Mouse (Mus musculus) forebrain, embryonic 16.5 days (tissue): ENCODE measurements around the gene Smim13. TPM values are rescaled to one million over a fixed set of nuclear protein-coding genes. Genes with fewer than 3 reads are reported as not detected.

Experiments used
- ATAC-seq: fragments of 200-750 bp; cut with Nextera tagmentation; 2 replicates; pipeline ENCODE4 v1.8.0; 2017; ENCODE audit warnings: mild to moderate bottlenecking, moderate library complexity
- H3K27ac ChIP-seq: fragments of 300-500 bp; sonication (generic); 2 replicates; pipeline ENCODE4 v1.5.1; 2014; ENCODE audit warnings: low read length, control low read depth
- H3K27me3 ChIP-seq: fragments of 300-500 bp; sonication (generic); replicated peaks from 2 replicates; pipeline ENCODE4 v1.6.1; 2014; ENCODE audit warnings: low read length; ENCODE audit not compliant: control insufficient read depth, insufficient read depth
- H3K36me3 ChIP-seq: fragments of 300-500 bp; sonication (generic); 2 replicates; pipeline ENCODE4 v1.6.1; 2014; ENCODE audit not compliant: control insufficient read depth, insufficient read depth
- H3K4me1 ChIP-seq: fragments of 300-500 bp; sonication (generic); replicated peaks from 2 replicates; pipeline ENCODE4 v1.6.1; 2014; ENCODE audit warnings: low read length; ENCODE audit not compliant: control insufficient read depth, insufficient read depth
- H3K4me2 ChIP-seq: fragments of 300-500 bp; sonication (generic); 2 replicates; pipeline ENCODE4 v1.6.1; 2014; ENCODE audit warnings: mild to moderate bottlenecking, low read length, control low read depth
- H3K4me3 ChIP-seq: fragments of 300-500 bp; sonication (generic); replicated peaks from 2 replicates; pipeline ENCODE4 v1.5.1; 2014; ENCODE audit warnings: mild to moderate bottlenecking, low read length, control low read depth
- H3K9ac ChIP-seq: fragments of 300-500 bp; sonication (generic); replicated peaks from 2 replicates; pipeline ENCODE4 v1.6.1; 2014; ENCODE audit warnings: low read depth, low read length, control low read depth
- H3K9me3 ChIP-seq: fragments of 300-500 bp; sonication (generic); 2 replicates; pipeline ENCODE4 v1.6.1; 2016; ENCODE audit warnings: low read length; ENCODE audit not compliant: control insufficient read depth
- WGBS: fragments of 180-500 bp; shearing (Covaris S2); extraction: QIAGEN DNeasy Blood & Tissue Kit; methylation state at CpG from one replicate; pipeline ENCODE4 v1.1.7; 2014; 5-methylcytosine and 5-hydroxymethylcytosine counted together
- polyA plus RNA-seq: library from polyadenylated mRNA; unstranded; fragments of >200 nt; fragmentation: Nextera tagmentation; extraction: Ambion mirVana; gene quantifications from 2 replicates; pipeline ENCODE4 v1.2.1, GENCODE M21; 2015

Gene Smim13
- polyA plus RNA-seq, 1 experiment from 2014 or later = 26.9 TPM

- Histone ChIP-seq H3K9me3 (no peaks in the 10 kb centered on the region), H3K4me1 (peaks cover 17% of the 10 kb centered on the region), H3K27me3 (no peaks in the 10 kb centered on the region), H3K36me3 (no peaks in the 10 kb centered on the region), H3K27ac (no peak overlapping the region), H3K9ac (no peak overlapping the region), H3K4me2 (no peak overlapping the region), H3K4me3 (no peak overlapping the region)
- WGBS = 92% methylated on average over 4 of the region's 4 CpGs
- ATAC-seq = no peak
Measured at GRCm38 (mm10) chr13:41326134-41326533, 76.5 kb downstream of the Smim13 start.

Other genes with a start within 250 kb of the Smim13 start
- 71.7 and 81.0 TPM in 2 replicates for gene Pak1ip1, start 248.8 kb upstream of the Smim13 start, polyA plus RNA-seq
- gene Tmem14c, start 233.6 kb upstream of the Smim13 start, polyA plus RNA-seq = 109 and 113 TPM in 2 replicates
- gene Mak, start 170.1 kb upstream of the Smim13 start, polyA plus RNA-seq = 1.6 and 2.1 TPM in 2 replicates
- gene Gcm2, start 138.8 kb upstream of the Smim13 start, polyA plus RNA-seq = not detected in 2 replicates
- gene Sycp2l, start 135.5 kb upstream of the Smim13 start, polyA plus RNA-seq = not detected in 2 replicates
- 51.4 and 58.3 TPM in 2 replicates for gene Elovl2, start 29.4 kb upstream of the Smim13 start, polyA plus RNA-seq
- gene Gm17364, start 24.1 kb downstream of the Smim13 start, polyA plus RNA-seq = not detected in 2 replicates
- 23.0 and 26.4 TPM in 2 replicates for gene Nedd9, start 237.5 kb downstream of the Smim13 start, polyA plus RNA-seq